Mouse (Mus musculus): ENCODE data around the gene Arl8a. TPM values are rescaled to one million over a fixed set of nuclear protein-coding genes. Genes with fewer than 3 reads are reported as not detected.

Arl8a gene
- polyA plus RNA-seq, 1 experiment, result 51.4 TPM

GRCm38 (mm10) chr1:135180830-135181229 is 34.2 kb downstream of the Arl8a start:
- Histone ChIP-seq H3K79me2 (ENCODE audit: control insufficient read depth, insufficient read depth) (no peaks in the 10 kb centered on the region), H3K27me3 (ENCODE audit: control insufficient read depth, insufficient read depth, insufficient read length) (no peaks in the 10 kb centered on the region), H3K79me3 (ENCODE audit: low read depth) (no peaks in the 10 kb centered on the region), H3K4me3 (ENCODE audit: insufficient read depth, poor library complexity, severe bottlenecking) (no peak overlapping the region), H3K36me3 (ENCODE audit: control insufficient read depth, insufficient read depth) (no peaks in the 10 kb centered on the region), H3ac (ENCODE audit: control insufficient read depth, insufficient read length, low read depth) (no peak overlapping the region)
- TF ChIP-seq CEBPB (IDR thresholded peaks at IDR 0.05; ENCODE audit: low read depth), result no peak
- TF ChIP-seq CTCF (IDR thresholded peaks at IDR 0.05; ENCODE audit: control insufficient read depth, insufficient read depth, insufficient read length), result no peak
- TF ChIP-seq MYOD1 (IDR thresholded peaks at IDR 0.05; ENCODE audit: control insufficient read depth, insufficient read length, low read depth), result no peak
- TF ChIP-seq FOSL1 (IDR thresholded peaks at IDR 0.05; ENCODE audit: insufficient read depth, low read length, poor library complexity, severe bottlenecking), result no peak
- TF ChIP-seq MYOG (IDR thresholded peaks at IDR 0.05; ENCODE audit: control insufficient read depth, extremely low read depth, insufficient read length), result no peak
- TF ChIP-seq USF1 (IDR thresholded peaks at IDR 0.05; ENCODE audit: low read depth), result no peak
- TF ChIP-seq MAX (IDR thresholded peaks at IDR 0.05), result no peak

DNA sequence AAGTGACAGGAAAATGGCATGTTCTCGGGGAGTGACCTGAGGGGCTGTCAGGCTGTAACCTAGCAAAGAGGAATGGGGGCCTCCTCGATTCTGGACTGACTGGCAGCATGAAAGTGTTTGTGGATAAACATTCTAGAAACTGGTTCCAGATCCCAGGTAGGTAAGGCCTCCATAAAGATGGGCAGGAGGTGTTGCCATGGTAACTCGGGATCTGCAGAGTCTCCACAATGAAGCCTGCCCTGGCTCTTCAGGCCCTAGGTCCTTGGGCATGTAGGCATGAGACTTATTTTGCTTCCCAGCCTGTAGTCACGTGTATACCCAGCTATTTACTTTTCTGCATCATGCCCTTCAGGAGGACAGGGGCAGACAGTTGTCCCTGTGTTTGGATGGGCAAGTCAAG is 34.7 kb downstream of the Arl8a start:
- H3K27me3 ChIP-seq (ENCODE audit: control insufficient read depth, insufficient read depth, insufficient read length), result no peaks in the 10 kb centered on the region
- no peaks in the 10 kb centered on the region for H3K36me3 ChIP-seq (ENCODE audit: control insufficient read depth, insufficient read depth)
- H3K79me3 ChIP-seq (ENCODE audit: low read depth), result no peaks in the 10 kb centered on the region
- H3K79me2 ChIP-seq (ENCODE audit: control insufficient read depth, insufficient read depth), result no peaks in the 10 kb centered on the region
- no peak overlapping the region for H3ac ChIP-seq (ENCODE audit: control insufficient read depth, insufficient read length, low read depth)
- no peak overlapping the region for H3K4me3 ChIP-seq (ENCODE audit: insufficient read depth, poor library complexity, severe bottlenecking)
- no peak for TF ChIP-seq MYOG (IDR thresholded peaks at IDR 0.05; ENCODE audit: control insufficient read depth, extremely low read depth, insufficient read length)
- no peak for TF ChIP-seq FOSL1 (IDR thresholded peaks at IDR 0.05; ENCODE audit: insufficient read depth, low read length, poor library complexity, severe bottlenecking)
- TF ChIP-seq CEBPB (IDR thresholded peaks at IDR 0.05; ENCODE audit: low read depth), result no peak
- no peak for TF ChIP-seq MAX (IDR thresholded peaks at IDR 0.05)
- no peak for TF ChIP-seq USF1 (IDR thresholded peaks at IDR 0.05; ENCODE audit: low read depth)
- TF ChIP-seq CTCF (IDR thresholded peaks at IDR 0.05; ENCODE audit: control insufficient read depth, insufficient read depth, insufficient read length), result no peak
- no peak for TF ChIP-seq MYOD1 (IDR thresholded peaks at IDR 0.05; ENCODE audit: control insufficient read depth, insufficient read length, low read depth)

- Histone ChIP-seq H3K79me2 (ENCODE audit: control insufficient read depth, insufficient read depth) (no peaks in the 10 kb centered on the region), H3ac (ENCODE audit: control insufficient read depth, insufficient read length, low read depth) (no peak overlapping the region), H3K36me3 (ENCODE audit: control insufficient read depth, insufficient read depth) (no peaks in the 10 kb centered on the region), H3K27me3 (ENCODE audit: control insufficient read depth, insufficient read depth, insufficient read length) (no peaks in the 10 kb centered on the region), H3K79me3 (ENCODE audit: low read depth) (no peaks in the 10 kb centered on the region), H3K4me3 (ENCODE audit: insufficient read depth, poor library complexity, severe bottlenecking) (no peak overlapping the region)
- TF ChIP-seq USF1 (IDR thresholded peaks at IDR 0.05; ENCODE audit: low read depth), result no peak
- TF ChIP-seq MAX (IDR thresholded peaks at IDR 0.05), result no peak
- no peak for TF ChIP-seq CTCF (IDR thresholded peaks at IDR 0.05; ENCODE audit: control insufficient read depth, insufficient read depth, insufficient read length)
- TF ChIP-seq FOSL1 (IDR thresholded peaks at IDR 0.05; ENCODE audit: insufficient read depth, low read length, poor library complexity, severe bottlenecking), result no peak
- TF ChIP-seq MYOD1 (IDR thresholded peaks at IDR 0.05; ENCODE audit: control insufficient read depth, insufficient read length, low read depth), result no peak
Observed at GRCm38 (mm10) chr1:135181880-135182623, 35.4 kb downstream of the Arl8a start.

DNA sequence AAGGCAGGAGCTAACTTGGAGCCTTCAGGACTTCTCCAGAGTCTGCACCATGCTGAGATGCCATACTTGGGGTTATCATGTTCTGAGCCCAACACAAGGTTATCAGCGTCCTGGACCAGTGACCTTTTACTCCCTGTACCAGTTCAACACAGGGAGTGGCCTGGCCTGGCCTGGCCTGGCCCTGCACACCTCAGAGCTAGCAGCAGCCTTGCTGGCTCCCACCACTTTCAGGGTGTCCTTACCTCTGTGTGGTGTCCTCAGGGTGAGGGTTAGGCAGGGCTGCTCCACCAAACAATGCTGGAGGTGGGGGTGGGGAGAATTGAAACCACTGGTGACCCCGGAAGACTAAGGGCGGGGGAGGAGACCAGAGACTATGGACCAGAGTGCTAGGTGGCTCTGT is 36.4 kb downstream of the Arl8a start:
- TF ChIP-seq CEBPB (IDR thresholded peaks at IDR 0.05; ENCODE audit: low read depth) (no peak), MYOD1 (IDR thresholded peaks at IDR 0.05; ENCODE audit: control insufficient read depth, insufficient read length, low read depth) (no peak), FOSL1 (IDR thresholded peaks at IDR 0.05; ENCODE audit: insufficient read depth, low read length, poor library complexity, severe bottlenecking) (no peak), USF1 (IDR thresholded peaks at IDR 0.05; ENCODE audit: low read depth) (no peak), MYOG (IDR thresholded peaks at IDR 0.05; ENCODE audit: control insufficient read depth, extremely low read depth, insufficient read length) (no peak), CTCF (IDR thresholded peaks at IDR 0.05; ENCODE audit: control insufficient read depth, insufficient read depth, insufficient read length) (no peak), MAX (IDR thresholded peaks at IDR 0.05) (no peak)
- H3K79me3 ChIP-seq (ENCODE audit: low read depth), result no peaks in the 10 kb centered on the region
- H3K4me3 ChIP-seq (ENCODE audit: insufficient read depth, poor library complexity, severe bottlenecking), result no peak overlapping the region
- H3K36me3 ChIP-seq (ENCODE audit: control insufficient read depth, insufficient read depth), result no peaks in the 10 kb centered on the region
- no peaks in the 10 kb centered on the region for H3K27me3 ChIP-seq (ENCODE audit: control insufficient read depth, insufficient read depth, insufficient read length)
- H3K79me2 ChIP-seq (ENCODE audit: control insufficient read depth, insufficient read depth), result no peaks in the 10 kb centered on the region
- H3ac ChIP-seq (ENCODE audit: control insufficient read depth, insufficient read length, low read depth), result no peak overlapping the region

GRCm38 (mm10) chr1:135183448-135183847 is 36.8 kb downstream of the Arl8a start:
- Histone ChIP-seq H3K79me3 (ENCODE audit: low read depth) (no peaks in the 10 kb centered on the region), H3ac (ENCODE audit: control insufficient read depth, insufficient read length, low read depth) (no peak overlapping the region), H3K36me3 (ENCODE audit: control insufficient read depth, insufficient read depth) (no peaks in the 10 kb centered on the region), H3K79me2 (ENCODE audit: control insufficient read depth, insufficient read depth) (no peaks in the 10 kb centered on the region), H3K4me3 (ENCODE audit: insufficient read depth, poor library complexity, severe bottlenecking) (no peak overlapping the region), H3K27me3 (ENCODE audit: control insufficient read depth, insufficient read depth, insufficient read length) (no peaks in the 10 kb centered on the region)
- TF ChIP-seq MYOD1 (IDR thresholded peaks at IDR 0.05; ENCODE audit: control insufficient read depth, insufficient read length, low read depth), result peak; percentile 7
- TF ChIP-seq USF1 (IDR thresholded peaks at IDR 0.05; ENCODE audit: low read depth), result no peak
